Mouse (Mus musculus): Measurements from ENCODE around the gene Ugt1a2.

- TF ChIP-seq POLR2AphosphoS5 (IDR thresholded peaks at IDR 0.05; ENCODE audit: insufficient replicate concordance, low read depth, low read length) (no peak), CTCF (IDR thresholded peaks at IDR 0.05; ENCODE audit: low read depth, low read length) (no peak), TAL1 (conservative IDR thresholded peaks at IDR 0.05; ENCODE audit: low read depth, low read length) (no peak), GATA2 (IDR thresholded peaks at IDR 0.05; ENCODE audit: borderline replicate concordance, low read depth, low read length) (no peak), GATA1 (IDR thresholded peaks at IDR 0.05; ENCODE audit: borderline replicate concordance, low read length) (no peak)
Measured at GRCm38 (mm10) chr1:88222216-88222615, 21.8 kb downstream of the Ugt1a2 start.

All from G1E (cell line).